Mouse (Mus musculus) liver, postnatal 0 days (tissue): Measurements from ENCODE around the gene Sh3gl1. TPM values are rescaled to one million over a fixed set of nuclear protein-coding genes. Genes with fewer than 3 reads are reported as not detected.
"Not testable (repeated sequence)": the region's sequence is repeated elsewhere in the genome, so short reads cannot be mapped to it uniquely, and the experiment has no call there.

ENCODE experiments used
- ATAC-seq: fragments of 200-750 bp; cut with Nextera tagmentation; 2 replicates; pipeline ENCODE4 v1.8.0; 2017; ENCODE audit warnings: mild to moderate bottlenecking, moderate library complexity
- DNase-seq: peaks from one replicate; pipeline ENCODE4 v3.0.0-alpha.2; 2016
- H3K27ac ChIP-seq: fragments of 300-500 bp; sonication (generic); 2 replicates; pipeline ENCODE4 v1.5.1; 2014; ENCODE audit warnings: antibody characterized with exemption, moderate library complexity, mild to moderate bottlenecking, low read depth
- H3K27me3 ChIP-seq: fragments of 300-500 bp; sonication (generic); 2 replicates; pipeline ENCODE4 v1.6.1; 2014; ENCODE audit warnings: low read length, control low read depth, mixed read lengths; ENCODE audit not compliant: insufficient read depth
- H3K36me3 ChIP-seq: fragments of 300-500 bp; sonication (generic); replicated peaks from 2 replicates; pipeline ENCODE4 v1.6.1; 2014; ENCODE audit warnings: mild to moderate bottlenecking, control low read depth, low read length, moderate library complexity, mixed read lengths; ENCODE audit not compliant: insufficient read depth
- H3K4me1 ChIP-seq: fragments of 300-500 bp; sonication (generic); 2 replicates; pipeline ENCODE4 v1.6.1; 2014; ENCODE audit warnings: antibody characterized with exemption, mild to moderate bottlenecking, control low read depth; ENCODE audit not compliant: insufficient read depth
- H3K4me2 ChIP-seq: fragments of 300-500 bp; sonication (generic); 2 replicates; pipeline ENCODE4 v1.6.1; 2014; ENCODE audit warnings: low read depth, mild to moderate bottlenecking, low read length, moderate library complexity, mixed read lengths
- H3K4me3 ChIP-seq: fragments of 300-500 bp; sonication (generic); 2 replicates; pipeline ENCODE4 v1.5.1; 2014; ENCODE audit warnings: low read depth, low read length
- H3K9ac ChIP-seq: fragments of 300-500 bp; sonication (generic); replicated peaks from 2 replicates; pipeline ENCODE4 v1.6.1; 2014; ENCODE audit warnings: mild to moderate bottlenecking, moderate library complexity
- H3K9me3 ChIP-seq: fragments of 300-500 bp; sonication (generic); 2 replicates; pipeline ENCODE4 v1.6.1; 2016; ENCODE audit warnings: mild to moderate bottlenecking, control low read depth, low read length, mixed read lengths
- CTCF ChIP-seq: sonication (generic); IDR thresholded peaks from 2 replicates; pipeline ENCODE4 v1.5.1; 2016; ENCODE audit warnings: antibody characterized with exemption, low read depth
- EP300 ChIP-seq: IDR thresholded peaks from 2 replicates; pipeline ENCODE4 v1.6.1; 2016; ENCODE audit warnings: antibody characterized with exemption, low read depth, mild to moderate bottlenecking
- WGBS: fragments of 180-500 bp; shearing (Covaris S2); extraction: QIAGEN DNeasy Blood & Tissue Kit; methylation state at CpG from one replicate; pipeline ENCODE4 v1.1.7; 2014; ENCODE audit not compliant: insufficient replicate concordance; 5-methylcytosine and 5-hydroxymethylcytosine counted together
- polyA plus RNA-seq: library from polyadenylated mRNA; unstranded; fragments of >200 nt; fragmentation: Nextera tagmentation; extraction: Ambion mirVana; gene quantifications from 2 replicates; pipeline ENCODE4 v1.2.1, GENCODE M21; 2015

The Sh3gl1 gene
- polyA plus RNA-seq, 1 experiment from 2014 or later = 35.9 TPM

- H3K9me3 ChIP-seq, H3K4me1 ChIP-seq, H3K4me2 ChIP-seq, H3K4me3 ChIP-seq, H3K27me3 ChIP-seq, ATAC-seq, H3K27ac ChIP-seq, H3K9ac ChIP-seq, DNase-seq: not testable (repeated sequence)
- WGBS = 86% methylated on average over 6 of the region's 6 CpGs
- TF ChIP-seq CTCF = peak; percentile 33; the same call in 1 of the 2 replicates
- peaks cover 91% of the 10 kb centered on the region for H3K36me3 ChIP-seq
These were observed 29.3 kb upstream of the Sh3gl1 start for GRCm38 (mm10) chr17:56065715-56066114.

- H3K9ac ChIP-seq = no peak overlapping the region
- no peak overlapping the region for H3K4me2 ChIP-seq
- peaks cover 80% of the 10 kb centered on the region for H3K36me3 ChIP-seq
- no peaks in the 10 kb centered on the region for H3K27me3 ChIP-seq
- ATAC-seq (no peak), DNase-seq (no peak)
- no peak overlapping the region for H3K27ac ChIP-seq
- no peak overlapping the region for H3K4me3 ChIP-seq
- TF ChIP-seq EP300 = no peak
- no peak for TF ChIP-seq CTCF
- no peaks in the 10 kb centered on the region for H3K9me3 ChIP-seq
- 93% methylated on average over 7 of the region's 7 CpGs for WGBS
- H3K4me1 ChIP-seq = no peaks in the 10 kb centered on the region
These were observed 25.6 kb upstream of the Sh3gl1 start for GRCm38 (mm10) chr17:56062081-56062480.

GRCm38 (mm10) chr17:56057381-56058120 lies 21.1 kb upstream of the Sh3gl1 start:
- no peaks in the 10 kb centered on the region for H3K4me1 ChIP-seq
- H3K36me3 ChIP-seq = peaks cover 54% of the 10 kb centered on the region
- no peak for DNase-seq
- WGBS = 88% methylated on average over 11 of the region's 11 CpGs
- no peak overlapping the region for H3K9ac ChIP-seq
- no peak overlapping the region for H3K4me3 ChIP-seq
- no peaks in the 10 kb centered on the region for H3K27me3 ChIP-seq
- no peak for TF ChIP-seq EP300
- no peak for TF ChIP-seq CTCF
- H3K27ac ChIP-seq = no peak overlapping the region
- H3K4me2 ChIP-seq = no peak overlapping the region
- no peak for ATAC-seq
- no peaks in the 10 kb centered on the region for H3K9me3 ChIP-seq

DNA sequence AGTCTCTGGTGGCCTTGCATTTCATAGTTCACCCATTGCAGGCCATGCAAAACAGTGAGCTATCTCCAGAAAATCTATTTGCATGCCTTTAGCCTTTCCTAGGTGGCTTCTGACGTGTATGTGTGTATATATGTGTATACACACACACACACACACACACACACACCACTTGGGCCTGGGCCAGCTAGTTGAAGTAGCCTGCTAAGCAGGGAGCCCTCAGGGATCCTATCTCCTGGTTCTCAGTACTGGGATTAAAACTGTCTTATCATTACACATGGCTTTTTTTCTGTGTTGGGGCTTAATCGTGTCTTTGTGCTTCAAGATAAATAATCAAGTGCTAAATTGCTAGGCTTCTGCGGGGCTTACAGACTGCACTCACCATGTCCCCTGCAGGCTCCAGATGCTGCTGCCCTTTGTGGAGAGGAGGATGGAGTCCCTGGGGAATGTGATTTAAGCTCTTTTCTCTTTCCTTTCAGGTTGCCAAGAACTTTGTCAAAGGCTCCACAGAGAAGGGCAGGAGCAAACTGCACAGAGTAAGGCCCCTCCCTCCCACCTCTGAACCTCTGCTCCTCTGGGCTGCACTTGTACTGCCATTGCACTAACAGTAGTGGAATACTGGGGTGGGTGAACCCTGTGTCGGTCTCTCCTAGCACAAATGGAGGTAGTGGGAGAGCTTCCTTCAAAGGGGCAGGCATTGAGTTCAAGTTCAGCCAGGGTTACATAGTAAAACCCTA lies 19.7 kb upstream of the Sh3gl1 start:
- DNase-seq = no peak
- Histone ChIP-seq H3K4me2 (no peak overlapping the region), H3K4me3 (no peak overlapping the region), H3K9me3 (no peaks in the 10 kb centered on the region), H3K4me1 (no peaks in the 10 kb centered on the region), H3K27ac (no peak overlapping the region), H3K9ac (no peak overlapping the region), H3K36me3 (peaks cover 52% of the 10 kb centered on the region), H3K27me3 (no peaks in the 10 kb centered on the region)
- TF ChIP-seq EP300 = no peak
- no peak for TF ChIP-seq CTCF
- ATAC-seq = no peak
- WGBS = 54% methylated on average over 4 of the region's 4 CpGs

DNA sequence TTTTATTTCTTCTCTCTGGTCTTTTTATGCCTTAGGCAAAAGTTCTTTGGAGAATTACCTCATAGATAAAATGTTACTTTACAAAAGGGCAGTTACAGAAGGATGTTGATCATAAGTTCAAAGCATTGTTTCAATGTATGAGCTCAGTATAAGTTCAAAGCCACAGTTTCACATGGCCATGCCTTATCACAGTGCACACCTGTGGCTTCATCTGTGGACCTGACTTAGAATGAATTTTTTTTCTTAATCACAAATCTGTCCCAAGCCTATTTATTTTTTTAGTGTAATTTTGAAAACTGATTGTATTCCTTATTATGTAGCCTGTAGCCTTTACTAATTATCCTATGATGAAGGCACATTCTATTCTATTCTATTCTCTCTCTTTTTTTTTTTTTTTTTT lies 18.5 kb upstream of the Sh3gl1 start:
- no peaks in the 10 kb centered on the region for H3K27me3 ChIP-seq
- no peak overlapping the region for H3K4me2 ChIP-seq
- peaks cover 51% of the 10 kb centered on the region for H3K36me3 ChIP-seq
- H3K4me3 ChIP-seq = no peak overlapping the region
- no peak overlapping the region for H3K9ac ChIP-seq
- no peaks in the 10 kb centered on the region for H3K4me1 ChIP-seq
- DNase-seq (no peak), ATAC-seq (no peak)
- TF ChIP-seq EP300 = no peak
- no peak for TF ChIP-seq CTCF
- H3K9me3 ChIP-seq = no peaks in the 10 kb centered on the region
- no peak overlapping the region for H3K27ac ChIP-seq

DNA sequence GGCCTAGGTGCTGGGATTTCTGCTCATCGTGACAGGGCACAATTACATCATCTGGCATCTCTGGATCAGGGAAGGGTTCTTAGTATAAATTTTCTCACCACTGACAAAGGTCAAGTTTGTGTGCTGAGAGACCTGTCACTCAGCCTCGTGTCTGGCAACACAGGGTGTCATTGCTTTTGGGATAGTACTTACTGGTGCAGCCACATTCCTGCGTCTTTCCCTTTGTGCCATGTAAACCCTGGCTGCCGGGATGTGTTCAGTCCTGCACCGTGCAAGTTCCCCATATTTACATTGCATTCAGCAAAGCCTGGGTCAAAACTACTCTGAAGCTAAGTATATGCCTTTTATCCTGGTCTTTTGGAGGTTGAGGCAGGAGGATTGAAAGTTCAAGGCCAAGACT lies 14.9 kb upstream of the Sh3gl1 start:
- Histone ChIP-seq H3K27me3 (no peaks in the 10 kb centered on the region), H3K4me1 (no peaks in the 10 kb centered on the region), H3K9ac (no peak overlapping the region), H3K9me3 (no peaks in the 10 kb centered on the region), H3K4me3 (no peak overlapping the region), H3K27ac (no peak overlapping the region), H3K4me2 (no peak overlapping the region), H3K36me3 (peaks cover 55% of the 10 kb centered on the region)
- ATAC-seq = no peak
- TF ChIP-seq CTCF = no peak
- TF ChIP-seq EP300 = no peak
- 80% methylated on average over 5 of the region's 5 CpGs for WGBS
- DNase-seq = no peak

DNA sequence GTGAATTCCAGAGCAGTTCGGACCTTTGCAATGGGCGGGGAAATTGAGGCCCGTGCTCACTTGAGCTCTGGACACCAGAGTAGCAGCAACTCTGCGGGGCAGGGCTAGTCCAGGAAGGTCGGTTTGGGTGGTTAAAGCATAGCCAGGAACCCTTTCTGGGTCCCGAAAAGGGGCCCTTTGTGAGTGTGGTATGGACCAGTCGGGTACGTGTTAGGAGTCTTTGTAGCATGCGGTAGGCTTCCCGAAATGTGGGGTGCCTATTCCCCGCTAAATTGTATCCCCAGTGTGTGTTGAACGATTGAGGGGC lies 4.4 kb upstream of the Sh3gl1 start:
- 2% methylated on average over 12 of the region's 12 CpGs for WGBS
- Histone ChIP-seq H3K4me1 (peaks cover 13% of the 10 kb centered on the region), H3K27me3 (no peaks in the 10 kb centered on the region), H3K4me2 (peak overlapping the region; percentile 95), H3K4me3 (peak overlapping the region; percentile 77), H3K36me3 (peaks cover 10% of the 10 kb centered on the region; the same call in 1 of the 2 replicates), H3K9ac (peak overlapping the region; percentile 81), H3K27ac (peak overlapping the region; percentile 82), H3K9me3 (no peaks in the 10 kb centered on the region)
- DNase-seq (no peak), ATAC-seq (no peak)
- TF ChIP-seq CTCF = no peak
- TF ChIP-seq EP300 = no peak
